Mouse (Mus musculus) T-cell, adult 2 months (primary cell): ENCODE results near the gene Psmd9.

Experiments
- DNase-seq: peaks from one replicate; pipeline ENCODE4 v3.0.0; 2022; ENCODE audit warnings: low spot score

Psmd9 gene

GRCm38 (mm10) chr5:123251834-123252233 is 82.6 kb downstream of the Psmd9 start, which contains the start of gene Wdr66:
Wdr66 (plus strand) TSS chr5:123252102.
- DNase-seq = peak; percentile 25

- no peak for DNase-seq
These were observed 87.9 kb downstream of the Psmd9 start for GRCm38 (mm10) chr5:123256841-123257755.

GRCm38 (mm10) chr5:123258990-123259389 is 89.8 kb downstream of the Psmd9 start:
- DNase-seq = peak; percentile 64

GRCm38 (mm10) chr5:123260698-123261097 is 91.5 kb downstream of the Psmd9 start:
- DNase-seq = no peak

- no peak for DNase-seq
These were observed 97.7 kb downstream of the Psmd9 start for GRCm38 (mm10) chr5:123266909-123267308.

- DNase-seq = no peak
These were observed 99.6 kb downstream of the Psmd9 start for GRCm38 (mm10) chr5:123268477-123269474.

GRCm38 (mm10) chr5:123270917-123271316 is 101.7 kb downstream of the Psmd9 start:
- no peak for DNase-seq

GRCm38 (mm10) chr5:123272927-123273326 is 103.7 kb downstream of the Psmd9 start:
- no peak for DNase-seq

- DNase-seq = no peak
These were observed 107.6 kb downstream of the Psmd9 start for GRCm38 (mm10) chr5:123276636-123277341.

GRCm38 (mm10) chr5:123277342-123277701 is 108.1 kb downstream of the Psmd9 start:
- DNase-seq = no peak

- no peak for DNase-seq
These were observed 108.5 kb downstream of the Psmd9 start for GRCm38 (mm10) chr5:123277704-123278103.

GRCm38 (mm10) chr5:123279248-123279647 is 110.0 kb downstream of the Psmd9 start:
- DNase-seq = no peak

- DNase-seq = no peak
These were observed 112.3 kb downstream of the Psmd9 start for GRCm38 (mm10) chr5:123281336-123282136.

- DNase-seq = no peak
These were observed 116.0 kb downstream of the Psmd9 start for GRCm38 (mm10) chr5:123285174-123285573.

- DNase-seq = no peak
These were observed 118.9 kb downstream of the Psmd9 start for GRCm38 (mm10) chr5:123288079-123288478.

- DNase-seq = no peak
These were observed 125.4 kb downstream of the Psmd9 start for GRCm38 (mm10) chr5:123294653-123295052.

- DNase-seq = no peak
These were observed 127.1 kb downstream of the Psmd9 start for GRCm38 (mm10) chr5:123296224-123296806.

- DNase-seq = no peak
These were observed 128.0 kb downstream of the Psmd9 start for GRCm38 (mm10) chr5:123296972-123297754.

- DNase-seq = no peak
These were observed 128.6 kb downstream of the Psmd9 start for GRCm38 (mm10) chr5:123297830-123298229.

GRCm38 (mm10) chr5:123298526-123298925 is 129.3 kb downstream of the Psmd9 start:
- no peak for DNase-seq
